Mouse (Mus musculus): ENCODE measurements around the gene Cphx3. TPM values are rescaled to one million over a fixed set of nuclear protein-coding genes. Genes with fewer than 3 reads are reported as not detected.
"Not testable (repeated sequence)": the region's sequence is repeated elsewhere in the genome, so short reads cannot be mapped to it uniquely, and the experiment has no call there.

Cphx3 gene
- not detected in 2 replicates for polyA plus RNA-seq (2015; fragmentation: Nextera tagmentation; extraction: Ambion mirVana)

DNA sequence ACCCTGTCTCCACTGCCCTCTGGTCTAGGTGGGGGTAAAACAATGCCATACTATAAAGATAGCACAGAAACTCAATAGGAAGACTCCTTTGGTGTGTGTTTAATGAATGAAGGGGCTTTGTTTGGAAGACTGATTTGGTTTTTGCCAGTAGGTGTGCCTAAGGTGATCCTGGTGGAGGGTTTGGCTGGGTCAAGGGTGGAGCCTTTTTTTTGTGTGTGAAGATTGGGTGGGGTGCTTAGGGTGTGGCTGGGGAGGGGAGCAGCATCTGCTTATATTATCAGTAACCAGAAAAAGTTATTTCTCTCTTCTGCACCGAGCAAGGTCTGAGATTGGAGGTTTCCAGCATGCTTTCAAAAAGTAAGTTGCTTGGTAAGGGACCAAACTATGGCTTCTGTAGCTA, at the start of gene Cphx3:
Cphx3 (plus strand) TSS at position 301 of the 400 bp plus-strand sequence.
- not testable (repeated sequence) for H3K9ac ChIP-seq; H3K27me3 ChIP-seq; H3K4me3 ChIP-seq; H3K4me1 ChIP-seq (replicated peaks); H3K36me3 ChIP-seq; H3K9me3 ChIP-seq; H3K27ac ChIP-seq (replicated peaks); H3K4me2 ChIP-seq; ATAC-seq (ENCODE audit: low FRiP score, low read depth)
- WGBS = no CpG with 5 or more reads among the region's 1 CpGs

DNA sequence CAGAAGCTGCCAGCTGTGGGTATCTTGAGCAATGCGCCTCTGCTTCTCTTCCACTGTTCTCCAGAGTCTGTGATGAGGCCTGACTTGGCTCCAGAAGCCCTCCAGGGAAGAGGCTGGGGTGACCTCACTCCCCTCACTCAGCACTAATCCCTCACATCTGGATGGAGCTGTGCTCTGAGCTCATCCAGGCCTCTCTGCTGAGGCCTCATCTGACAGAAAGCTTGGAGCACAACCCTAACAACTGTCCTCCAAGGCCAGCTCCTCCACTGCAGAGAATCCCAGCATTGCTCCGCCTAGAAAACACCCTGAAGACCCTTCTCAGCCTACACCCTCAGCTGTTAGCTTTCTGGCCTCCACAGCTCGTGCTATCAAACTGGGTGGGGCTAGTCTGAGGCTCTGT, 47.7 kb upstream of the Cphx3 start:
- no CpG with 5 or more reads among the region's 3 CpGs for WGBS
- not testable (repeated sequence) for ATAC-seq (ENCODE audit: low FRiP score, low read depth); H3K27ac ChIP-seq (replicated peaks); H3K4me2 ChIP-seq; H3K4me1 ChIP-seq (replicated peaks); H3K9ac ChIP-seq; H3K4me3 ChIP-seq; H3K27me3 ChIP-seq; H3K36me3 ChIP-seq; H3K9me3 ChIP-seq

DNA sequence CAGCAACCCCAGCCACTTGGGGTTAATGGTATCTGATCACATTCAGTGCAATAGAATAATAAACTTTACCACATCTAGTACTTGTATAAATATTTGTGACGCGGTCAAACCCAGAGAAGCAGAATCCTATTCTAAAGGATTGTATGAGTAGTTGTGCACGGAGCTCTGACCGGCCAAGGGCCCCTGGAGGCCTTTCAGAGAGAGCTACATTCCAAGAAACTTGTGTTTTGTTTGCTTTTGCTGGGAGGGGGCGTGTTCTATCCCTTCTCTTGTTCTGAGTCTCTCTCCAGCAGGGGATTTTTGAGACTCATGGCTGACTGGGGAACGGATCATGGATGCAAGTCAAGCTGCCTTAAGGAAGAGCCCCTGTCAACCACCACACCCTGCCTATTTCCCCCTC, 46.7 kb upstream of the Cphx3 start:
- not testable (repeated sequence) for H3K9ac ChIP-seq; H3K4me1 ChIP-seq (replicated peaks); ATAC-seq (ENCODE audit: low FRiP score, low read depth); H3K27me3 ChIP-seq; H3K36me3 ChIP-seq; H3K4me3 ChIP-seq; H3K27ac ChIP-seq (replicated peaks); H3K9me3 ChIP-seq; H3K4me2 ChIP-seq
- WGBS = no CpG with 5 or more reads among the region's 6 CpGs

DNA sequence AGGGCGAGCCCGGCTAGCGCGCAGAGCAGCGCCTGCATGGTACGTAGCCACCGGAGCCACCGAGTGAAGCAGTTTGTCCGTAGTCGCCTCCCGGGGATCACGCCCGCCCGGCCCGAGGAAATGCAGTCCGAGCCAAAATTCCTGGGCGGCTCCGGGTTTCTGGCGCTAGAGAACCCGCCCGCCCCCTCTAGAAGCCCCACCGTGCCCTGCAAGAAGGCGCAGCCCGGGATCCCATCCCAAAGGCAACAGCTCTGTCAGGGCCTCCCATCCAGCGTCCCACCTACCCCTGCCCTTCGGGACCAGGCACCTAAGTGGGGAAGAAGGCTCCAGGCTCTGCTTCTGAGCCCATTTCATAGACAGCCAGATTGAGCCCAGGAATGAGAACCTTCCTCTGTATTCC, 39.5 kb upstream of the Cphx3 start, which contains the start of gene Gm9780:
Gm9780 (minus strand) TSS at position 101 of the 400 bp plus-strand sequence.
- H3K27me3 ChIP-seq; H3K4me2 ChIP-seq; ATAC-seq (ENCODE audit: low FRiP score, low read depth); H3K9me3 ChIP-seq; H3K4me3 ChIP-seq; H3K27ac ChIP-seq (replicated peaks); H3K9ac ChIP-seq; H3K36me3 ChIP-seq; H3K4me1 ChIP-seq (replicated peaks): not testable (repeated sequence)
- no CpG with 5 or more reads among the region's 26 CpGs for WGBS

DNA sequence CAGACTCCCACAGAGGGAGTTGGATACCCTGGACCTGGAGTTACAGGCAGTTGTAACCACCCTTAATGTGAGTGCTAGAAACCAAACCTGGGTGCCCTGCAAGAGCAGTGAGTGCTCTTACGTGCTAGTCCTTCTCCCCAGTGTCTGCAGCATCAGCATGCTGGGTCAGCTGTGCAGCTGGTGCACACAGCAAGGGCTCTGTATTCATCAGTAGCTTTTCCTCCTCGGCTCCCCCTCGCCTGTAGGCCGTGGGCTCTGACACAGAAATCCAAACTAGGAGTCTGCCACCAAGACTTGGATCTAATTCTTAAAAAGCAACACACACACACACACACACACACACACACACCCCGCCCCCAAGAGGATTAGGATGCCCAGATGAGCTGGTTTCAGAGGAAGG, 37.1 kb upstream of the Cphx3 start:
- H3K9me3 ChIP-seq; H3K4me2 ChIP-seq; H3K9ac ChIP-seq; H3K27ac ChIP-seq (replicated peaks); H3K27me3 ChIP-seq; H3K4me1 ChIP-seq (replicated peaks); H3K4me3 ChIP-seq; ATAC-seq (ENCODE audit: low FRiP score, low read depth); H3K36me3 ChIP-seq: not testable (repeated sequence)
- WGBS = no CpG with 5 or more reads among the region's 5 CpGs

- H3K27me3 ChIP-seq; ATAC-seq (ENCODE audit: low FRiP score, low read depth); H3K36me3 ChIP-seq; H3K4me3 ChIP-seq; H3K9ac ChIP-seq; H3K9me3 ChIP-seq; H3K27ac ChIP-seq (replicated peaks); H3K4me1 ChIP-seq (replicated peaks); H3K4me2 ChIP-seq: not testable (repeated sequence)
- no CpG with 5 or more reads among the region's 8 CpGs for WGBS
These were observed 35.1 kb upstream of the Cphx3 start for GRCm38 (mm10) chr14:26047026-26047425.

GRCm38 (mm10) chr14:26048767-26049166, 33.3 kb upstream of the Cphx3 start:
- not testable (repeated sequence) for H3K9ac ChIP-seq

DNA sequence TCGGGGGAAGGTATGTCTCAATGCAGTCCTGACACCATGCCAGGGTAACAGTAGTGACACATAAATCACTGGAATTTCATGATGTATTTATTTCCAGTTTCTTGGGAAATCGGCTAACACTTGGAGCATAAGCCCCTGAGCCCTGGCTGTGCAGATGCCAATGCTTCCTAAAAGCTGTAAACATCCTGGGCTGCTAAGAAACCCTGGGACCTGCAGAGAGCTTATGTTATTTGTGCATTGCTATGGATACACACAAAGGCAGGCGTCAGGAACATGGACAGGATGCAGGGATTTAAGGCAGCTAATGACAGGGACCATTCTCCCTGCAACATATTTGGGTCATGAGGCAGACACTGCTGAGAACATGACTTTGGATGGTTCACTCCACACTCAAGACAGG, 23.9 kb upstream of the Cphx3 start:
- not testable (repeated sequence) for H3K27me3 ChIP-seq; H3K4me1 ChIP-seq (replicated peaks); H3K9me3 ChIP-seq; H3K9ac ChIP-seq; ATAC-seq (ENCODE audit: low FRiP score, low read depth); H3K36me3 ChIP-seq; H3K4me3 ChIP-seq; H3K27ac ChIP-seq (replicated peaks); H3K4me2 ChIP-seq
- no CpG with 5 or more reads among the region's 3 CpGs for WGBS

More at GRCm38 (mm10) chr14:26048767-26049166, 33.3 kb upstream of the Cphx3 start:
- ATAC-seq (ENCODE audit: low FRiP score, low read depth); H3K27ac ChIP-seq (replicated peaks); H3K36me3 ChIP-seq; H3K27me3 ChIP-seq; H3K4me1 ChIP-seq (replicated peaks); H3K4me2 ChIP-seq; H3K4me3 ChIP-seq; H3K9me3 ChIP-seq: not testable (repeated sequence)
- no CpG with 5 or more reads among the region's 9 CpGs for WGBS

- H3K27ac ChIP-seq (replicated peaks); H3K9ac ChIP-seq; H3K4me1 ChIP-seq (replicated peaks); H3K9me3 ChIP-seq; H3K4me2 ChIP-seq; H3K27me3 ChIP-seq; H3K36me3 ChIP-seq; H3K4me3 ChIP-seq; ATAC-seq (ENCODE audit: low FRiP score, low read depth): not testable (repeated sequence)
- WGBS = no CpG with 5 or more reads among the region's 6 CpGs
These were observed 22.7 kb upstream of the Cphx3 start for GRCm38 (mm10) chr14:26059362-26059761.

- H3K9me3 ChIP-seq; H3K27me3 ChIP-seq; H3K4me1 ChIP-seq (replicated peaks); H3K36me3 ChIP-seq; H3K4me3 ChIP-seq; H3K9ac ChIP-seq; H3K4me2 ChIP-seq; H3K27ac ChIP-seq (replicated peaks): not testable (repeated sequence)
- peak; percentile 89 for ATAC-seq (ENCODE audit: low FRiP score, low read depth)
- WGBS = no CpG with 5 or more reads among the region's 44 CpGs
These were observed 15.3 kb upstream of the Cphx3 start for GRCm38 (mm10) chr14:26066574-26067324.

DNA sequence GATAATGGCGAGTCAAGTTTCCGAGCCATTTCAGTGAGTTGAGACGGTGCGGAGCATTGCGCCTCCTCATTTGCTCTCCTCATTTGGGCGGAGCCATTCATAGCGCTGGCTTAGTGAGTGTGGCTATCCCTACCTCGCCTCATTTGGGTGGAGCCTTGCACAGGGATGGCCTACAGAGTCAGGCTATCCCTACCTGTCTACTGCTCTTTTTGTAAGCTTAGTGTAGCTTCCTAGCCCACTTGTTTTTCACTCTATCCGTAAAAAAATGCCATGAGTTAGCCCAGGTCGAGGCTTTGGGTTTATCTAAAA, 14.8 kb upstream of the Cphx3 start, which contains the start of gene Tmem254c:
Tmem254c (minus strand) TSS at position 31 of the 309 bp plus-strand sequence.
- H3K9me3 ChIP-seq, H3K4me3 ChIP-seq, H3K36me3 ChIP-seq: not testable (repeated sequence)

DNA sequence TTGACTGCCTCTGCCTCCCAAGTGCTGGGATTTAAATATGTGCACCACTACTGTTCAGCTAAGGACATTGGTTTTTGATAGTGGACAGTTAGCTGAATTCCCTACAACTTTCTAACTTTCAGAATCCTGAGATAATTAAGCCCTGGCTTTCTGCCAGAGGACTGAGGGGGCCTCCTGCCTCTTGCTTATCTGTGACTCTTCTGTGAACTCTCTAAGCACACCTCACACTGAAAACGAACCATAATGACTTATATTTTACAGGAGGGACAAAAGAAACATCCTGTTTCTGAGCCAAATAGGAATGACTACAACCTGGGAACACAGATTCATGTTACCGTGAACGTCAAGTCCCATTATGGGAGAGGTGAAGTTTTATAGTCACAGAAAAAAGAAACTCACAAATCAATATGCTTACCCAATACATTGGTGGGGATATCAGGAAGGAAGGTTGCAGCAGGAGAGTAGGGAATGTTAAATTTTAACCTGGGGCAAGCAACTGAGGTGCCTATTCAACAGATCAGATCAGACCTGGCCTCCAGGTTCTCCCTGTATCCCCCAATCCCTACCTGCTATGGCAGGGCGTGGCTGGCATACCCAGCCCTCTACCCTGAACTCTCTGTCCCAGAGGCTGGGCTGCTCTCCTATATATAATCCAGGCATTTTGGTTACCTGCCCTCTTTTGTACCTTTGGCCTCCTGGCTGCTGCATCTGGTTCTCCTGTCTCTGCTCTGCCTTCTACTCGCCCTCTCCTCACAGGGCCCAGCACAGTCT, 5.3 kb upstream of the Cphx3 start:
- H3K4me3 ChIP-seq; ATAC-seq (ENCODE audit: low FRiP score, low read depth); H3K4me2 ChIP-seq; H3K27me3 ChIP-seq; H3K9ac ChIP-seq; H3K36me3 ChIP-seq; H3K9me3 ChIP-seq; H3K27ac ChIP-seq (replicated peaks); H3K4me1 ChIP-seq (replicated peaks): not testable (repeated sequence)
- no CpG with 5 or more reads among the region's 5 CpGs for WGBS

More for the DNA sequence above, 14.8 kb upstream of the Cphx3 start, which contains the start of gene Tmem254c:
- not testable (repeated sequence) for H3K4me1 ChIP-seq (replicated peaks); H3K27me3 ChIP-seq; H3K27ac ChIP-seq (replicated peaks); H3K4me2 ChIP-seq; H3K9ac ChIP-seq
- peak; percentile 69; the same call in 1 of the 2 replicates for ATAC-seq (ENCODE audit: low FRiP score, low read depth)
- no CpG with 5 or more reads among the region's 10 CpGs for WGBS

Data from hindbrain, embryonic 15.5 days (tissue).